Mouse (Mus musculus) kidney, postnatal 0 days (tissue): ENCODE measurements around the gene Lrrc4b. TPM values are rescaled to one million over a fixed set of nuclear protein-coding genes. Genes with fewer than 3 reads are reported as not detected.
A peak's percentile ranks its signal among the peaks of the same experiment; 100 is the strongest.

Experiments
- ATAC-seq: fragments of 200-750 bp; cut with Nextera tagmentation; replicated peaks from 2 replicates; pipeline ENCODE4 v1.8.0; 2017; ENCODE audit warnings: low read depth, moderate number of reproducible peaks, moderate TSS enrichment, moderate library complexity; ENCODE audit not compliant: low FRiP score
- DNase-seq: peaks from one replicate; pipeline ENCODE4 v3.0.0-alpha.2; 2016; ENCODE audit warnings: low spot score
- H3K27ac ChIP-seq: fragments of 300-500 bp; sonication (generic); 2 replicates; pipeline ENCODE4 v1.5.1; 2014; ENCODE audit warnings: mild to moderate bottlenecking
- H3K27me3 ChIP-seq: fragments of 300-500 bp; sonication (generic); 2 replicates; pipeline ENCODE4 v1.6.1; 2014; ENCODE audit warnings: low read length, mixed read lengths; ENCODE audit not compliant: insufficient read depth
- H3K36me3 ChIP-seq: fragments of 300-500 bp; sonication (generic); 2 replicates; pipeline ENCODE4 v1.6.1; 2014; ENCODE audit warnings: low read length, mixed read lengths; ENCODE audit not compliant: insufficient read depth
- H3K4me1 ChIP-seq: fragments of 300-500 bp; sonication (generic); replicated peaks from 2 replicates; pipeline ENCODE4 v1.6.1; 2014; ENCODE audit warnings: antibody characterized with exemption, low read length, mixed read lengths; ENCODE audit not compliant: insufficient read depth
- H3K4me2 ChIP-seq: fragments of 300-500 bp; sonication (generic); 2 replicates; pipeline ENCODE4 v1.6.1; 2014; ENCODE audit warnings: mild to moderate bottlenecking, low read length, moderate library complexity, mixed read lengths
- H3K4me3 ChIP-seq: fragments of 300-500 bp; sonication (generic); replicated peaks from 2 replicates; pipeline ENCODE4 v1.5.1; 2014; ENCODE audit warnings: low read depth, low read length
- H3K9ac ChIP-seq: fragments of 300-500 bp; sonication (generic); 2 replicates; pipeline ENCODE4 v1.6.1; 2014; ENCODE audit warnings: low read depth, low read length
- H3K9me3 ChIP-seq: fragments of 300-500 bp; sonication (generic); replicated peaks from 2 replicates; pipeline ENCODE4 v1.6.1; 2016; ENCODE audit warnings: low read length, inconsistent platforms, mixed read lengths
- CTCF ChIP-seq: IDR thresholded peaks from 2 replicates; pipeline ENCODE4 v1.5.1; 2016; ENCODE audit warnings: antibody characterized with exemption, low read depth, mild to moderate bottlenecking, moderate library complexity
- WGBS: fragments of 180-500 bp; shearing (Covaris S2); extraction: QIAGEN DNeasy Blood & Tissue Kit; methylation state at CpG from one replicate; pipeline ENCODE4 v1.1.7; 2014; 5-methylcytosine and 5-hydroxymethylcytosine counted together
- polyA plus RNA-seq: library from polyadenylated mRNA; unstranded; fragments of >200 nt; fragmentation: Nextera tagmentation; extraction: Ambion mirVana; gene quantifications from 2 replicates; pipeline ENCODE4 v1.2.1, GENCODE M21; 2015

The Lrrc4b gene
- polyA plus RNA-seq, 1 experiment from 2014 or later = 0.26 TPM

GRCm38 (mm10) chr7:44488545-44488944, 59.7 kb downstream of the Lrrc4b start:
- no peaks in the 10 kb centered on the region for H3K27me3 ChIP-seq
- no peaks in the 10 kb centered on the region for H3K9me3 ChIP-seq
- DNase-seq = no peak
- H3K27ac ChIP-seq = no peak overlapping the region
- no peak for ATAC-seq
- no peak overlapping the region for H3K4me3 ChIP-seq
- H3K36me3 ChIP-seq = peaks cover 46% of the 10 kb centered on the region
- 92% methylated on average over 8 of the region's 8 CpGs for WGBS
- no peaks in the 10 kb centered on the region for H3K4me1 ChIP-seq
- no peak overlapping the region for H3K9ac ChIP-seq
- H3K4me2 ChIP-seq = no peak overlapping the region
- no peak for TF ChIP-seq CTCF

- Histone ChIP-seq H3K36me3 (peaks cover 46% of the 10 kb centered on the region), H3K27ac (no peak overlapping the region), H3K9me3 (no peaks in the 10 kb centered on the region), H3K4me3 (no peak overlapping the region), H3K9ac (no peak overlapping the region), H3K27me3 (no peaks in the 10 kb centered on the region), H3K4me1 (peaks cover 2% of the 10 kb centered on the region; the same call in 1 of the 2 replicates), H3K4me2 (no peak overlapping the region)
- WGBS = 95% methylated on average over 4 of the region's 4 CpGs
- ATAC-seq (no peak), DNase-seq (no peak)
- no peak for TF ChIP-seq CTCF
Observed at GRCm38 (mm10) chr7:44490281-44490680, 61.5 kb downstream of the Lrrc4b start.

- no peak for TF ChIP-seq CTCF
- Histone ChIP-seq H3K4me1 (peaks cover 8% of the 10 kb centered on the region; the same call in 1 of the 2 replicates), H3K4me3 (no peak overlapping the region), H3K9ac (no peak overlapping the region), H3K27me3 (no peaks in the 10 kb centered on the region), H3K9me3 (no peaks in the 10 kb centered on the region), H3K27ac (no peak overlapping the region), H3K36me3 (peaks cover 46% of the 10 kb centered on the region), H3K4me2 (no peak overlapping the region)
- ATAC-seq (no peak), DNase-seq (no peak)
- WGBS = 88% methylated on average over 5 of the region's 5 CpGs
Observed at GRCm38 (mm10) chr7:44491391-44491790, 62.6 kb downstream of the Lrrc4b start.

- H3K9me3 ChIP-seq = no peaks in the 10 kb centered on the region
- no peak for TF ChIP-seq CTCF
- no peak overlapping the region for H3K4me3 ChIP-seq
- no peak for DNase-seq
- peaks cover 8% of the 10 kb centered on the region; the same call in 1 of the 2 replicates for H3K4me1 ChIP-seq
- H3K4me2 ChIP-seq = no peak overlapping the region
- H3K36me3 ChIP-seq = peaks cover 46% of the 10 kb centered on the region
- no peak for ATAC-seq
- no peak overlapping the region for H3K27ac ChIP-seq
- H3K9ac ChIP-seq = no peak overlapping the region
- 91% methylated on average over 21 of the region's 21 CpGs for WGBS
- H3K27me3 ChIP-seq = no peaks in the 10 kb centered on the region
Observed at GRCm38 (mm10) chr7:44492166-44492826, 63.5 kb downstream of the Lrrc4b start.

- no peak overlapping the region for H3K4me3 ChIP-seq
- no peaks in the 10 kb centered on the region for H3K9me3 ChIP-seq
- H3K27ac ChIP-seq = no peak overlapping the region
- no peaks in the 10 kb centered on the region for H3K27me3 ChIP-seq
- no peak overlapping the region for H3K4me2 ChIP-seq
- peaks cover 8% of the 10 kb centered on the region; the same call in 1 of the 2 replicates for H3K4me1 ChIP-seq
- no peak for TF ChIP-seq CTCF
- H3K9ac ChIP-seq = no peak overlapping the region
- DNase-seq (no peak), ATAC-seq (no peak)
- WGBS = 90% methylated on average over 12 of the region's 12 CpGs
- peaks cover 35% of the 10 kb centered on the region for H3K36me3 ChIP-seq
Observed at GRCm38 (mm10) chr7:44494681-44495080, 65.9 kb downstream of the Lrrc4b start.

GRCm38 (mm10) chr7:44495086-44495485, 66.3 kb downstream of the Lrrc4b start:
- peaks cover 34% of the 10 kb centered on the region for H3K36me3 ChIP-seq
- ATAC-seq (no peak), DNase-seq (no peak)
- no peak overlapping the region for H3K4me3 ChIP-seq
- peaks cover 8% of the 10 kb centered on the region; the same call in 1 of the 2 replicates for H3K4me1 ChIP-seq
- H3K27me3 ChIP-seq = no peaks in the 10 kb centered on the region
- no peak overlapping the region for H3K9ac ChIP-seq
- 66% methylated on average over 7 of the region's 7 CpGs for WGBS
- TF ChIP-seq CTCF = no peak
- no peaks in the 10 kb centered on the region for H3K9me3 ChIP-seq
- no peak overlapping the region for H3K27ac ChIP-seq
- H3K4me2 ChIP-seq = peak overlapping the region; percentile 92; the same call in 1 of the 2 replicates
